Mouse (Mus musculus): ENCODE data around the gene Pced1b. TPM values are rescaled to one million over a fixed set of nuclear protein-coding genes. Genes with fewer than 3 reads are reported as not detected.
"Not testable (repeated sequence)": the region's sequence is repeated elsewhere in the genome, so short reads cannot be mapped to it uniquely, and the experiment has no call there.

Pced1b gene
- polyA plus RNA-seq, 1 experiment from 2014 or later = 3.4 TPM

DNA sequence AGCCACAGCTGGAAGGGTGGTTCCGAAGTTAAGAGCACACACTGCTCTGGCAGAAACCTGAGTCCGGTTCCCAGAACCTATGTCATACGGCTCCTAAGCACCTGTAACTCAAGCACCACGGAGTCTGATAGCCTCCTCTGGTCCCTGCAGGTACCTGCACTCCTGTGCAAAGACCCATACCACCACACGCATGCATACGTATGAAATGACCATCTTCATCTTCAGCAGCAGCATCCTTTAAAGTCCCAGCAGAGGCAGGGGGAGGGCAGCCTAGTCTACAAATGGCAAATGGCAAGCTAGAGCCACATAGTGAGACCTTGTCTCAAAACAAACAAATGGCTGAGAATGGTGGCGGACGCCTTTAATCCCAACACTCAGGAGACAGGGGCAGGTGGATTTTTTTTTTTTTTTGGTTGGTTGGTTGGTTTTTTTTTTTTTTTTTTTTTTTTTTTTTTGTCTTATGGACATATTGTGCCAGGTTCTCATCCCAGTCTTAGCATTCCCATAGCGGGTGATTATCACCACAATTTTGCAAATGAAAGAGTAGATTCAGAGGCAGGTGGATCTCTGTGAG, 121.2 kb downstream of the Pced1b start:
- H3K4me3 ChIP-seq (ENCODE audit: low read depth, low read length) = no peak overlapping the region
- H3K36me3 ChIP-seq (ENCODE audit: control insufficient read depth, insufficient read depth) = no peaks in the 10 kb centered on the region
- no peak overlapping the region for H3K4me2 ChIP-seq (ENCODE audit: low read depth, low read length)
- H3K9ac ChIP-seq (ENCODE audit: low read depth, low read length) = no peak overlapping the region
- H3K27me3 ChIP-seq (ENCODE audit: control insufficient read depth, insufficient read depth, low read depth, low read length) = no peaks in the 10 kb centered on the region
- ATAC-seq (ENCODE audit: low read depth) = no peak
- H3K4me1 ChIP-seq (ENCODE audit: control insufficient read depth, low read depth, low read length) = peaks cover 17% of the 10 kb centered on the region
- no peak overlapping the region for H3K27ac ChIP-seq (ENCODE audit: low read length)
- H3K9me3 ChIP-seq (replicated peaks; ENCODE audit: control insufficient read depth, low read length) = no peaks in the 10 kb centered on the region
- 78% methylated on average over 9 of the region's 9 CpGs for WGBS (ENCODE audit: insufficient replicate concordance)

DNA sequence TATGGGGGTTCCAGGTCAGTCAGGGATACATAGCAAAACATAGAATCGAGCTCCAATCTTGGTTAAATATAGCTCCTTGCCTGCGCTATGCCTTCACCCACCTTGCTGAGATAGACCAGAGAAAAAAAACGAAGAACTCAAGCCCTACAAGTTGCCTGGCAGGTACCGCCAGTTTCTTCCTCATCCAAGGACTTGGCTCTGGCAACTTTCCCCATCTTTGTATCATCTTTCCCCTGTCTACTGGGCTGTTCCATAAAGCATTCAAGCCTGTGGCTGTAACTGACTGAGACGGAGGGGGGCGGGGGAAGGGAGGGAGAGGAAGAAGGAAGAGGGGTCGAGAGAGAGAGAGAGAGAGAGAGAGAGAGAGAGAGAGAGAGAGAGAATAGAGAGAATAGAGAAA, 121.7 kb downstream of the Pced1b start:
- ATAC-seq (ENCODE audit: low read depth) = no peak
- Histone ChIP-seq H3K9ac (ENCODE audit: low read depth, low read length) (no peak overlapping the region), H3K4me2 (ENCODE audit: low read depth, low read length) (no peak overlapping the region), H3K4me3 (ENCODE audit: low read depth, low read length) (no peak overlapping the region), H3K9me3 (replicated peaks; ENCODE audit: control insufficient read depth, low read length) (no peaks in the 10 kb centered on the region), H3K36me3 (ENCODE audit: control insufficient read depth, insufficient read depth) (no peaks in the 10 kb centered on the region), H3K27ac (ENCODE audit: low read length) (no peak overlapping the region), H3K4me1 (ENCODE audit: control insufficient read depth, low read depth, low read length) (peaks cover 20% of the 10 kb centered on the region), H3K27me3 (ENCODE audit: control insufficient read depth, insufficient read depth, low read depth, low read length) (no peaks in the 10 kb centered on the region)
- 69% methylated on average over 7 of the region's 7 CpGs for WGBS (ENCODE audit: insufficient replicate concordance)

DNA sequence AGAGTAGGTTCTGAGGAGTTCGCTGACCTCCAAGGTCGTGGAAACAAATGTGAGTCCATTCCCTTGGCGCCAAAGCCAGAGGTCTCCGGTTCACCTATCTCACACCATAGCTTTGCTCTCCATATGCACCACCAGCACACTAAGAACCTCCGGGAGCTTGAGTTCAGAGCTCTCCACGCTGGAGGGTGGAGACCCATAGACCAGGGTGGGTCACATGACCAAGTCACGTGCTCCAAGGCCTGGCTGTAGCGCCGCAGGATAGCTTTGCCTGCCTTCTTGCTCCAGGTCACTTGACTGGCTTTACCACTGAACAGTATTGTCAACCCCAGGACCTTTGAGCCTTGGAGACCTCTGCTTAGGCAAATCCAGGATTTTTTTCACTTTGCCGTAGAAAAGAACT, 122.2 kb downstream of the Pced1b start:
- Histone ChIP-seq H3K4me3 (ENCODE audit: low read depth, low read length) (no peak overlapping the region), H3K4me1 (ENCODE audit: control insufficient read depth, low read depth, low read length) (peaks cover 23% of the 10 kb centered on the region), H3K9ac (ENCODE audit: low read depth, low read length) (no peak overlapping the region), H3K36me3 (ENCODE audit: control insufficient read depth, insufficient read depth) (no peaks in the 10 kb centered on the region), H3K27me3 (ENCODE audit: control insufficient read depth, insufficient read depth, low read depth, low read length) (no peaks in the 10 kb centered on the region), H3K9me3 (replicated peaks; ENCODE audit: control insufficient read depth, low read length) (no peaks in the 10 kb centered on the region), H3K27ac (ENCODE audit: low read length) (no peak overlapping the region), H3K4me2 (ENCODE audit: low read depth, low read length) (no peak overlapping the region)
- no peak for ATAC-seq (ENCODE audit: low read depth)
- WGBS (ENCODE audit: insufficient replicate concordance) = 87% methylated on average over 10 of the region's 10 CpGs

DNA sequence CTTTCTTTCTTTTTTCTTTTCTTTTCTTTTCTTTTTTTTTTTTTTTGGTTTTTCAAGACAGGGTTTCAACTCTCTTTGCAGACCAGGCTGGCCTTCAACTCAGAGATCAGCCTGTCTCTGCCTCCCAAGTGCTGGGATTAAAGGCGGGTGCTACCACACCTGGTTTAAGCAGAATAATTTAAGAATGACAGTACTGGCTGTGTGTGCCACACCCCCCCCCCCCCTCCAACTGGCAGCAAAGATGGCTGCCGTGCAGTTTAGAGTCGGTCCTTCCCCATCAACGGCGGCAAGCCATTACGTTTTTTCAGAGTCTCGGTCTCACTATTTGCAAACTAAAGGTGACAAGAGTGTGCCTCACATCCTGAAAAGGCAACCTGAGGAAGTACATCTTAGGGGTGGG, 124.0 kb downstream of the Pced1b start:
- H3K4me1 ChIP-seq (ENCODE audit: control insufficient read depth, low read depth, low read length) = peaks cover 27% of the 10 kb centered on the region
- H3K36me3 ChIP-seq (ENCODE audit: control insufficient read depth, insufficient read depth) = no peaks in the 10 kb centered on the region
- no peak overlapping the region for H3K27ac ChIP-seq (ENCODE audit: low read length)
- 93% methylated on average over 7 of the region's 7 CpGs for whole genome bisulfite sequencing (ENCODE audit: insufficient replicate concordance)
- no peaks in the 10 kb centered on the region for H3K27me3 ChIP-seq (ENCODE audit: control insufficient read depth, insufficient read depth, low read depth, low read length)
- no peak overlapping the region for H3K9ac ChIP-seq (ENCODE audit: low read depth, low read length)
- no peak overlapping the region for H3K4me2 ChIP-seq (ENCODE audit: low read depth, low read length)
- no peak overlapping the region for H3K4me3 ChIP-seq (ENCODE audit: low read depth, low read length)
- no peak for ATAC-seq (ENCODE audit: low read depth)
- no peaks in the 10 kb centered on the region for H3K9me3 ChIP-seq (replicated peaks; ENCODE audit: control insufficient read depth, low read length)

DNA sequence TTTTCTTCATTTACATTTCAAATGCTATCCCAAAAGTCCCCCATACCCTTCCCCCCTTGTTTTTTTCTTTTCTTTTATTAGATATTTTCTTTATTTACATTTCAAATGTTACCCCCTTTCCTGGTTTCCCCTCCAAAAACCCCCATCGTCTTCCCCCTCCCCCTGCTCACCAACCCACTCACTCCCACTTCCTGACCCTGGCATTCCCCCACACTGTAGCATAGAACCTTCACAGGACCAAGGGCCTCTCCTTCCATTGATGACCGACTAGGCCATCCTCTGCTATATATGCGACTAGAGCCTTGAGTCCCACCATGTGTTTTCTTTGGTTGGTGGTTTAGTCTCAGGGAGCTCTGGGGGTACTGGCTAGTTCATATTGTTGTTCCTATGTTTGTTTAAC, 125.1 kb downstream of the Pced1b start:
- H3K27ac ChIP-seq (ENCODE audit: low read length); H3K36me3 ChIP-seq (ENCODE audit: control insufficient read depth, insufficient read depth); H3K27me3 ChIP-seq (ENCODE audit: control insufficient read depth, insufficient read depth, low read depth, low read length); ATAC-seq (ENCODE audit: low read depth); H3K9me3 ChIP-seq (replicated peaks; ENCODE audit: control insufficient read depth, low read length); H3K4me3 ChIP-seq (ENCODE audit: low read depth, low read length); H3K4me2 ChIP-seq (ENCODE audit: low read depth, low read length); H3K9ac ChIP-seq (ENCODE audit: low read depth, low read length): not testable (repeated sequence)
- WGBS (ENCODE audit: insufficient replicate concordance) = 60% methylated on average over 3 of the region's 3 CpGs
- H3K4me1 ChIP-seq (ENCODE audit: control insufficient read depth, low read depth, low read length) = peaks cover 38% of the 10 kb centered on the region

DNA sequence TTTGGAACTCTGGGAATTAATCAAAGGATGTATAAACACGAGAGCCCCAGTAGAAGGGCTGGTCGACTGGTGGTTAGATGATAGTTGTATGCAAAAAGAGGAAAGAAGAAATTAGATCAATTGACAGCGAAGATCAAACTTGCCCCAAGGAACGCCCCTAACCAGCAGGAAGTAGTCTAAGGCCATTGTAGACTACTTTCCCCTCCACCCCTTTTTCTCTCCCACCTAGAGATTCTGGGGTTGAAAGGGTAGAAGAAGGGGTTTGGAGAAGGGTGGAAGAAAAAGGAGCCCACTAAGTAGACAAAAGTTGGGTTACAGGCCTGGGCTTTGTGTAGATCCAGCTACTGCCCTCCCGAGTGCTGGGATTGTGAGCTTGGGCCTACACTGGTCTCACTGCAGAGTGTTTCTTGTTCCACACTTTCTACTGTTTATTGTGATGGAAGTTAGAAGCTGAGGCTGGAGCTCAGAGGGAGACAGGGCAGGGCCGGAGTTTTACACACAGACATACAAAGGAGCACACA, 125.8 kb downstream of the Pced1b start:
- 52% methylated on average over 6 of the region's 6 CpGs for WGBS (ENCODE audit: insufficient replicate concordance)
- H3K27me3 ChIP-seq (ENCODE audit: control insufficient read depth, insufficient read depth, low read depth, low read length) = no peaks in the 10 kb centered on the region
- H3K4me2 ChIP-seq (ENCODE audit: low read depth, low read length) = no peak overlapping the region

DNA sequence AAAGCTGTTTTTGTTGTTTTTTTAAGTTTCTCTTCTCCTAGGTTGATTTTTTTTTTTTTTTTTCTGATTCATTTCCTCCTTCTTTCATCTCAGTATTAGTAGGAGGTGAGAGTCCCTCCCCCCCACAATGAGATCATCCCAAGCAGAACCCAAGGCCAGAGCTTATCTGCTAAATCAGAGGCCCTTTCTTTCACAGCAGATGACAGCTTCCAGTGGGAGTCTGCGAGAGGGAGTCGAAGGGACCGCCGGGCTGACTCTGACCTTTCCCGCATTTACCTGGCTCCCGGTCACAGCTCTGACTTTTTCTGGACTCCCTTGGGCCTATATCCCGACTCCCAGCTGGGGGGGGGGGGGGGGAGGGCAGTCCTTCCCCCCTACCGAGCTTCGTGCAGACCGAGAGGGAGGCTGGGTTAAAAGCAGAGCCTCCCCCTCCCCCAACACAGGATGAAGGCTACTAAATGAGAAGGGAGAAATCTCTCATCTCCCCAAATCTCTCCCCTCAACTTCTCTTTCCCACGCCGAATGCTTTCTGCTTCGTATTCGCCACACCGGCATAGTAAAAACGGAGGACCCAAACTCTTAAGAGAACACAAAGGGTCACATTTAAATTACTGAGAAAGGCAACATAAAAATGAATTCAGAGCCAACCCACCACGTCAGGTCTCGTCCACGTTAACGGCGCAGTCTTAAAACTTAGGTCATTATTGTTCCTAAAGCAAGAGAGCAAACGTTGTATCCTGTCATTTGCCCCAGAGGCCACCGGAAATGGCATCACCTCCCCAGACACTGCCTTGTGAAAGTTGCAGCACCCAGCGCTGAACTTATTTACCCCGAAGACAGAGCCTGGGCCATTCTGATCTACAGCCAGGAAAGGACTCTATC, 126.5 kb downstream of the Pced1b start:
- peak overlapping the region; percentile 59 for H3K9ac ChIP-seq (ENCODE audit: low read depth, low read length)
- H3K4me2 ChIP-seq (ENCODE audit: low read depth, low read length) = peak overlapping the region; percentile 61
- H3K27me3 ChIP-seq (ENCODE audit: control insufficient read depth, insufficient read depth, low read depth, low read length) = no peaks in the 10 kb centered on the region
- peak overlapping the region; percentile 39 for H3K4me3 ChIP-seq (ENCODE audit: low read depth, low read length)
- H3K9me3 ChIP-seq (replicated peaks; ENCODE audit: control insufficient read depth, low read length) = no peaks in the 10 kb centered on the region
- 7% methylated on average over 25 of the region's 25 CpGs for WGBS (ENCODE audit: insufficient replicate concordance)
- no peaks in the 10 kb centered on the region for H3K36me3 ChIP-seq (ENCODE audit: control insufficient read depth, insufficient read depth)
- peak overlapping the region; percentile 39 for H3K27ac ChIP-seq (ENCODE audit: low read length)
- H3K4me1 ChIP-seq (ENCODE audit: control insufficient read depth, low read depth, low read length) = peaks cover 38% of the 10 kb centered on the region
- 0 out of 2 replicates have a peak, but pooled peaks have one; percentile 15 for ATAC-seq (ENCODE audit: low read depth)

More for the DNA sequence above, 125.8 kb downstream of the Pced1b start:
- no peaks in the 10 kb centered on the region for H3K36me3 ChIP-seq (ENCODE audit: control insufficient read depth, insufficient read depth)
- peak overlapping the region; percentile 52 for H3K27ac ChIP-seq (ENCODE audit: low read length)
- peak overlapping the region; percentile 23; the same call in 1 of the 2 replicates for H3K9ac ChIP-seq (ENCODE audit: low read depth, low read length)
- no peaks in the 10 kb centered on the region for H3K9me3 ChIP-seq (replicated peaks; ENCODE audit: control insufficient read depth, low read length)
- ATAC-seq (ENCODE audit: low read depth) = no peak
- peaks cover 35% of the 10 kb centered on the region for H3K4me1 ChIP-seq (ENCODE audit: control insufficient read depth, low read depth, low read length)
- no peak overlapping the region for H3K4me3 ChIP-seq (ENCODE audit: low read depth, low read length)

DNA sequence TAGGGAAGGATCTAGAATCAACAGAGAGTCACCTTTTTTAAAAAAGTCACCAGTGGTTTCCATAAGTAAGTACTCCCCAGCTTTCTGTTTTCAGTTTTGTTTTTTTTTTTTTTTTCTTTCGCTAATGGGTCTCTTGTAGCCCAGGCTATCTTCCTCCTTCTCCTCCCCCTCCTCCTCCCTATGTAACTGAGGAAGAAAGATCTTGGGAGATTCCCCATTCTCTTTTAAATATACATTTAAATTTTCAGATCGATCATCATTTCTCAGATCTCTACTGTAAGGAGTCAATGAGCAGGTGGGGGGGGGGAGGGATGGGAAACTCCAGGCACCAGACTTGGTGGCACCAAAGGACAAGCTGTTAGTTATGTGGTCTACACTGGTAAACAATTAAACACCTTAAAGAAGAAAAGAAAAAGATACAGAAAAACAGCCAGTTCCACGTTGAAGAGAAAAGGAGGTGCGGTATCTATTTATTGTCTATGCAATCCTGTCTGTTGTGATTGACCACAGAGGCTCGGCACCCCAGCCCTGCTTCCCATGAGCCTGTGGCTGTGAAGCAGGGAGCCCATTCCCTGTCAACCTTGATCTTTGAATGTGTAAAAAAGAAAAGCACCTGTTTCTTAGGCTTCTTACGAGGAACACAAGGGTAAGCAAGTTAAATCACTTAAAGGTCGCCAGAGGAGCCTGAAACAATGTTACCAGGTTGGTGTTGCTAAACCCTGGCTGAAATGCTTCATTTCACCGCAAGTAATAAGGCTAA, 127.4 kb downstream of the Pced1b start:
- H3K27ac ChIP-seq (ENCODE audit: low read length) = no peak overlapping the region
- ATAC-seq (ENCODE audit: low read depth) = no peak
- H3K9ac ChIP-seq (ENCODE audit: low read depth, low read length) = 0 out of 2 replicates have a peak overlapping the region, but pooled peaks have one; percentile 59
- no peaks in the 10 kb centered on the region for H3K9me3 ChIP-seq (replicated peaks; ENCODE audit: control insufficient read depth, low read length)
- H3K36me3 ChIP-seq (ENCODE audit: control insufficient read depth, insufficient read depth) = no peaks in the 10 kb centered on the region
- peaks cover 43% of the 10 kb centered on the region for H3K4me1 ChIP-seq (ENCODE audit: control insufficient read depth, low read depth, low read length)
- no peaks in the 10 kb centered on the region for H3K27me3 ChIP-seq (ENCODE audit: control insufficient read depth, insufficient read depth, low read depth, low read length)
- H3K4me2 ChIP-seq (ENCODE audit: low read depth, low read length) = peak overlapping the region; percentile 61; the same call in 1 of the 2 replicates
- 56% methylated on average over 8 of the region's 8 CpGs for WGBS (ENCODE audit: insufficient replicate concordance)
- H3K4me3 ChIP-seq (ENCODE audit: low read depth, low read length) = no peak overlapping the region; the same call in 1 of the 2 replicates

All from liver, embryonic 16.5 days (tissue).